Mouse (Mus musculus) CH12.LX (cell line): ENCODE measurements at regions not wholly inside any gene's neighbourhood (a gene's known extent, or its start where the extent isn't known, plus 50 kb on each side); places are given as distances from the start of the nearest gene placed in this dataset.

Experiments used
- DNase-seq: peaks from one replicate; pipeline ENCODE4 v3.0.0-alpha.2; 2013; ENCODE audit errors: extremely low read depth
- H3K27ac ChIP-seq: 2 replicates; pipeline ENCODE4 v1.5.1; 2012; ENCODE audit warnings: low read depth, mild to moderate bottlenecking, control low read depth, moderate library complexity; ENCODE audit not compliant: insufficient read depth
- H3K27me3 ChIP-seq: replicated peaks from 2 replicates; pipeline ENCODE3; 2012; ENCODE audit warnings: inconsistent platforms
- H3K36me3 ChIP-seq, 2 experiments: replicated peaks in 1 of 2; 2 replicates each; pipeline versions ENCODE3 to v1.6.1; 2012; ENCODE audit warnings: inconsistent platforms in 1 of 2, low read length in 1 of 2, mild to moderate bottlenecking in 1 of 2, mixed read lengths in 1 of 2, moderate library complexity in 1 of 2; ENCODE audit not compliant: control insufficient read depth in 1 of 2, insufficient read depth in 1 of 2
- H3K4me1 ChIP-seq, 2 experiments: 2 replicates each; pipeline ENCODE4 v1.6.1; 2012; ENCODE audit warnings: inconsistent platforms in 1 of 2, moderate library complexity in 1 of 2; ENCODE audit not compliant: insufficient read depth in 2 of 2, control insufficient read depth in 1 of 2
- H3K4me2 ChIP-seq: 2 replicates; pipeline ENCODE4 v1.6.1; 2012; ENCODE audit warnings: low read depth, mild to moderate bottlenecking, control low read depth; ENCODE audit not compliant: poor library complexity, insufficient read depth, severe bottlenecking
- H3K4me3 ChIP-seq, 3 experiments: fragments of 150-350 bp in 1 of 3; sonication (generic) in 1 of 3; replicated peaks in 1 of 3; 2 replicates each; pipeline versions ENCODE3 to v1.5.1; 2011 to 2012; ENCODE audit warnings: low read depth in 2 of 3, low read length in 2 of 3, mild to moderate bottlenecking in 2 of 3, moderate library complexity in 2 of 3, control low read depth in 1 of 3, improper control_type of control experiment in 1 of 3, inconsistent platforms in 1 of 3, mixed read lengths in 1 of 3; ENCODE audit not compliant: poor library complexity in 1 of 3
- H3K79me2 ChIP-seq: replicated peaks from 2 replicates; pipeline ENCODE4 v1.6.1; 2012; ENCODE audit warnings: mild to moderate bottlenecking, moderate library complexity; ENCODE audit not compliant: control insufficient read depth, poor library complexity, insufficient read depth, severe bottlenecking; ENCODE audit errors: extremely low read depth
- H3K9ac ChIP-seq: 2 replicates; pipeline ENCODE4 v1.6.1; 2012; ENCODE audit warnings: low read depth, mild to moderate bottlenecking, control low read depth, moderate library complexity; ENCODE audit not compliant: insufficient read depth
- H3K9me3 ChIP-seq: replicated peaks from 2 replicates; pipeline ENCODE3; 2012; ENCODE audit warnings: low read length, inconsistent platforms, mixed read lengths
- CHD1 ChIP-seq: IDR thresholded peaks from 2 replicates; pipeline ENCODE4 v1.6.1; 2012; ENCODE audit warnings: low read depth, low read length, improper control_type of control experiment, inconsistent platforms
- CHD2 ChIP-seq: IDR thresholded peaks from 2 replicates; pipeline ENCODE4 v1.6.1; 2011; ENCODE audit warnings: low read length, improper control_type of control experiment
- CTCF ChIP-seq, 2 experiments: IDR thresholded peaks in 1 of 2; conservative IDR thresholded peaks in 1 of 2; 2 replicates each; pipeline ENCODE4 v1.5.1; 2011 to 2012; ENCODE audit warnings: low read depth in 2 of 2, low read length in 2 of 2, improper control_type of control experiment in 1 of 2, inconsistent platforms in 1 of 2, mild to moderate bottlenecking in 1 of 2, moderate library complexity in 1 of 2
- E2F4 ChIP-seq: IDR thresholded peaks from 2 replicates; pipeline ENCODE4 v1.6.1; 2011; ENCODE audit warnings: low read depth, low read length, improper control_type of control experiment; ENCODE audit not compliant: insufficient replicate concordance
- ELF1 ChIP-seq: IDR thresholded peaks from 2 replicates; pipeline ENCODE4 v1.6.1; 2014; ENCODE audit warnings: low read depth, mild to moderate bottlenecking, inconsistent platforms, low read length, improper control_type of control experiment
- EP300 ChIP-seq: IDR thresholded peaks from 2 replicates; pipeline ENCODE4 v1.6.1; 2011; ENCODE audit warnings: low read length, improper control_type of control experiment
- HCFC1 ChIP-seq: IDR thresholded peaks from 2 replicates; pipeline ENCODE4 v1.6.1; 2012; ENCODE audit warnings: low read depth, mild to moderate bottlenecking, inconsistent platforms, low read length, improper control_type of control experiment
- IRF4 ChIP-seq: IDR thresholded peaks from 2 replicates; pipeline ENCODE4 v1.6.1; 2014; ENCODE audit warnings: low read depth, mild to moderate bottlenecking, inconsistent platforms, low read length, improper control_type of control experiment
- JUN ChIP-seq: IDR thresholded peaks from 2 replicates; pipeline ENCODE4 v1.6.1; 2011; ENCODE audit warnings: low read depth, mild to moderate bottlenecking, low read length, improper control_type of control experiment, moderate library complexity; ENCODE audit not compliant: insufficient read depth
- JUND ChIP-seq: conservative IDR thresholded peaks from 2 replicates; pipeline ENCODE4 v1.6.1; 2011; ENCODE audit warnings: low read depth, low read length, improper control_type of control experiment
- MAX ChIP-seq: IDR thresholded peaks from 2 replicates; pipeline ENCODE4 v1.6.1; 2011; ENCODE audit warnings: low read length, improper control_type of control experiment
- MEF2A ChIP-seq: IDR thresholded peaks from 2 replicates; pipeline ENCODE4 v1.6.1; 2014; ENCODE audit warnings: low read depth, mild to moderate bottlenecking, inconsistent platforms, low read length, improper control_type of control experiment, borderline replicate concordance
- MXI1 ChIP-seq: IDR thresholded peaks from 2 replicates; pipeline ENCODE4 v1.6.1; 2011; ENCODE audit warnings: mild to moderate bottlenecking, low read depth, low read length, improper control_type of control experiment
- NELFE ChIP-seq: IDR thresholded peaks from 2 replicates; pipeline ENCODE4 v1.6.1; 2011; ENCODE audit warnings: low read depth, low read length, improper control_type of control experiment
- PAX5 ChIP-seq: IDR thresholded peaks from 2 replicates; pipeline ENCODE4 v1.6.1; 2012; ENCODE audit warnings: low read length, inconsistent platforms, mixed read lengths
- POLR2A ChIP-seq: IDR thresholded peaks from 2 replicates; pipeline ENCODE4 v1.6.1; 2011; ENCODE audit warnings: low read depth, mild to moderate bottlenecking, improper control_type of control experiment, low read length
- POLR2AphosphoS2 ChIP-seq: IDR thresholded peaks from 2 replicates; pipeline ENCODE4 v1.6.1; 2011; ENCODE audit warnings: low read depth, low read length, improper control_type of control experiment
- RAD21 ChIP-seq: IDR thresholded peaks from 2 replicates; pipeline ENCODE4 v1.6.1; 2011; ENCODE audit warnings: low read depth, mild to moderate bottlenecking, low read length, improper control_type of control experiment, moderate library complexity
- RCOR1 ChIP-seq: conservative IDR thresholded peaks from 2 replicates; pipeline ENCODE4 v1.6.1; 2012; ENCODE audit warnings: low read depth, mild to moderate bottlenecking, inconsistent platforms, low read length, improper control_type of control experiment
- SMC3 ChIP-seq: IDR thresholded peaks from 2 replicates; pipeline ENCODE4 v1.6.1; 2011; ENCODE audit warnings: low read depth, low read length, improper control_type of control experiment
- TCF12 ChIP-seq: IDR thresholded peaks from 2 replicates; pipeline ENCODE4 v1.6.1; 2014; ENCODE audit warnings: low read depth, mild to moderate bottlenecking, inconsistent platforms, low read length, improper control_type of control experiment
- UBTF ChIP-seq: IDR thresholded peaks from 2 replicates; pipeline ENCODE4 v1.6.1; 2012; ENCODE audit warnings: low read depth, mild to moderate bottlenecking, inconsistent platforms, low read length, improper control_type of control experiment, moderate library complexity
- USF2 ChIP-seq: conservative IDR thresholded peaks from 2 replicates; pipeline ENCODE4 v1.6.1; 2011; ENCODE audit warnings: low read depth, low read length, improper control_type of control experiment
- ZC3H11A ChIP-seq: IDR thresholded peaks from 2 replicates; pipeline ENCODE4 v1.6.1; 2012; ENCODE audit warnings: low read depth, mild to moderate bottlenecking, inconsistent platforms, low read length, improper control_type of control experiment
- ZKSCAN1 ChIP-seq: IDR thresholded peaks from 2 replicates; pipeline ENCODE4 v1.6.1; 2012; ENCODE audit warnings: low read depth, inconsistent platforms, low read length, improper control_type of control experiment, borderline replicate concordance
- dilution Hi-C: fragments of 300-500 bp; cut with MboI; formaldehyde crosslinking; loops from 2 replicates; pipeline ENCODE4 v1.14.3; 2020; ENCODE audit warnings: low sequenced_read_pairs; ENCODE audit not compliant: extremely low pct_unique_long_range_greater_than_20kb, extremely low pct_ligation_motif_present
- in situ Hi-C: fragments of 300-500 bp; cut with MboI; formaldehyde crosslinking; loops from 3 replicates; pipeline ENCODE4 v1.14.3; 2019; ENCODE audit warnings: low sequenced_read_pairs, low pct_ligation_motif_present, low pct_unique_long_range_greater_than_20kb, mixed read lengths

- Histone ChIP-seq H3K9ac (no peak overlapping the region), H3K4me2 (no peak overlapping the region), H3K4me1 (no peaks in the 10 kb centered on the region), H3K79me2 (no peaks in the 10 kb centered on the region), H3K4me3 (no peak overlapping the region), H3K27ac (no peak overlapping the region)
- TF ChIP-seq ZKSCAN1 (no peak), JUND (no peak), PAX5 (no peak), IRF4 (no peak), EP300 (no peak), USF2 (no peak), JUN (no peak), UBTF (no peak), ELF1 (no peak), MEF2A (no peak), CTCF (conservative IDR thresholded peaks at IDR 0.05 in 1 of 2, IDR thresholded peaks at IDR 0.05 in 1 of 2; ENCODE audit: low read depth in 2 of 2, low read length in 2 of 2) (no peak), MXI1 (no peak)
- TF ChIP-seq, all 38 proteins: peak for 0
- DNase-seq = no peak
- in situ Hi-C loops = no loop called here
- no peaks in the 10 kb centered on the region for H3K9me3 ChIP-seq
- no peaks in the 10 kb centered on the region for H3K36me3 ChIP-seq
- dilution Hi-C loops = no loop called here
- no peaks in the 10 kb centered on the region for H3K27me3 ChIP-seq
These were observed 72.1 kb upstream of the Adpgk start for GRCm38 (mm10) chr9:59219277-59219676.

GRCm38 (mm10) chr9:59202654-59203514 lies 88.5 kb upstream of the Adpgk start:
- TF ChIP-seq MAX = no peak
- TF ChIP-seq HCFC1 = no peak
- TF ChIP-seq E2F4 = no peak
- no peak for TF ChIP-seq UBTF
- no peak for TF ChIP-seq SMC3
- no peak for TF ChIP-seq TCF12
- TF ChIP-seq RAD21 = no peak
- no peak for TF ChIP-seq CHD2
- TF ChIP-seq ELF1 = no peak
- no peak for TF ChIP-seq CHD1
- no peak for TF ChIP-seq USF2
- no peak for TF ChIP-seq RCOR1
- no peak for TF ChIP-seq ZC3H11A
- TF ChIP-seq CTCF (conservative IDR thresholded peaks at IDR 0.05 in 1 of 2, IDR thresholded peaks at IDR 0.05 in 1 of 2; ENCODE audit: low read depth in 2 of 2, low read length in 2 of 2) = no peak
- TF ChIP-seq NELFE = no peak
- TF ChIP-seq POLR2A = no peak
- no peak for TF ChIP-seq POLR2AphosphoS2
- TF ChIP-seq, all 38 proteins: peak for 0
- H3K4me1 ChIP-seq = peaks cover 7 to 18% of the 10 kb centered on the region in 2 experiments
- H3K27ac ChIP-seq = no peak overlapping the region
- no peak for DNase-seq
- no peak overlapping the region for H3K4me2 ChIP-seq
- no peak overlapping the region for H3K9ac ChIP-seq
- no peaks in the 10 kb centered on the region for H3K79me2 ChIP-seq
- H3K36me3 ChIP-seq = no peaks in the 10 kb centered on the region
- no peaks in the 10 kb centered on the region for H3K27me3 ChIP-seq
- in situ Hi-C loops = no loop called here
- H3K4me3 ChIP-seq = no peak overlapping the region
- peaks cover 4% of the 10 kb centered on the region for H3K9me3 ChIP-seq
- dilution Hi-C loops = no loop called here
